Mouse (Mus musculus) olfactory bulb, adult 2 months (tissue): ENCODE results near the gene Rnf10.

Experiments
- CTCF ChIP-seq: fragments of 200-500 bp; IDR thresholded peaks from 2 replicates; pipeline ENCODE4 v1.5.1; 2012; ENCODE audit warnings: low read depth, mild to moderate bottlenecking, low read length, moderate library complexity; ENCODE audit not compliant: insufficient read depth
- POLR2A ChIP-seq: fragments of 200-500 bp; IDR thresholded peaks from 2 replicates; pipeline ENCODE4 v1.6.1; 2012; ENCODE audit warnings: mild to moderate bottlenecking, low read depth, low read length, moderate library complexity; ENCODE audit not compliant: insufficient read depth

- TF ChIP-seq CTCF (no peak), POLR2A (no peak)
Measured at GRCm38 (mm10) chr5:115301615-115302014, 28.9 kb upstream of the Rnf10 start.
